Mouse (Mus musculus) heart, postnatal 0 days (tissue): ENCODE measurements around the gene Praf2. TPM values are rescaled to one million over a fixed set of nuclear protein-coding genes. Genes with fewer than 3 reads are reported as not detected.
A peak's percentile ranks its signal among the peaks of the same experiment; 100 is the strongest.

ENCODE experiments used
- ATAC-seq: fragments of 200-750 bp; cut with Nextera tagmentation; 2 replicates; pipeline ENCODE4 v1.8.0; 2017; ENCODE audit warnings: low read depth, moderate number of reproducible peaks, moderate library complexity; ENCODE audit not compliant: insufficient read depth
- DNase-seq: peaks from one replicate; pipeline ENCODE4 v3.0.0-alpha.2; 2016; ENCODE audit warnings: low spot score
- H3K27ac ChIP-seq: fragments of 300-500 bp; sonication (generic); 2 replicates; pipeline ENCODE4 v1.5.1; 2014; ENCODE audit warnings: low read depth, mild to moderate bottlenecking
- H3K27me3 ChIP-seq: fragments of 300-500 bp; sonication (generic); 2 replicates; pipeline ENCODE4 v1.6.1; 2014; ENCODE audit warnings: low read length, mixed read lengths; ENCODE audit not compliant: control insufficient read depth, insufficient read depth
- H3K36me3 ChIP-seq: fragments of 300-500 bp; sonication (generic); replicated peaks from 2 replicates; pipeline ENCODE4 v1.6.1; 2014; ENCODE audit warnings: low read length, mixed read lengths; ENCODE audit not compliant: control insufficient read depth, insufficient read depth
- H3K4me1 ChIP-seq: fragments of 300-500 bp; sonication (generic); 2 replicates; pipeline ENCODE4 v1.6.1; 2014; ENCODE audit warnings: antibody characterized with exemption; ENCODE audit not compliant: control insufficient read depth, insufficient read depth
- H3K4me2 ChIP-seq: fragments of 300-500 bp; sonication (generic); 2 replicates; pipeline ENCODE4 v1.6.1; 2014; ENCODE audit warnings: low read depth, mild to moderate bottlenecking, low read length, moderate library complexity
- H3K4me3 ChIP-seq: fragments of 300-500 bp; sonication (generic); 2 replicates; pipeline ENCODE4 v1.5.1; 2014; ENCODE audit warnings: low read depth, low read length
- H3K9ac ChIP-seq: fragments of 300-500 bp; sonication (generic); replicated peaks from 2 replicates; pipeline ENCODE4 v1.6.1; 2014; ENCODE audit warnings: low read depth, low read length, mixed read lengths
- H3K9me3 ChIP-seq: fragments of 300-500 bp; sonication (generic); replicated peaks from 2 replicates; pipeline ENCODE4 v1.6.1; 2016; ENCODE audit warnings: low read length; ENCODE audit not compliant: control insufficient read depth
- CTCF ChIP-seq: IDR thresholded peaks from 2 replicates; pipeline ENCODE4 v1.5.1; 2016; ENCODE audit warnings: antibody characterized with exemption, control low read depth, low read depth
- EP300 ChIP-seq: IDR thresholded peaks from 2 replicates; pipeline ENCODE4 v1.6.1; 2016; ENCODE audit warnings: antibody characterized with exemption, low read depth
- WGBS: fragments of 180-500 bp; shearing (Covaris S2); extraction: QIAGEN DNeasy Blood & Tissue Kit; methylation state at CpG from one replicate; pipeline ENCODE4 v1.1.7; 2014; 5-methylcytosine and 5-hydroxymethylcytosine counted together
- polyA plus RNA-seq: library from polyadenylated mRNA; unstranded; fragments of >200 nt; fragmentation: Nextera tagmentation; extraction: Ambion mirVana; gene quantifications from 2 replicates; pipeline ENCODE4 v1.2.1, GENCODE M21; 2015
- total RNA-seq: library from RNA; depleted of rRNA; stranded (reverse); fragments of >200 nt; gene quantifications from 2 replicates; pipeline ENCODE4 v1.2.3, GENCODE M21; 2014; ENCODE audit warnings: low replicate concordance; rRNA removed

The Praf2 gene
- total RNA-seq (12.6 and 22.6 TPM in 2 replicates), polyA plus RNA-seq (11.0 and 13.6 TPM in 2 replicates)

- 16% methylated on average over 42 of the region's 42 CpGs for WGBS
- peaks cover 23% of the 10 kb centered on the region for H3K36me3 ChIP-seq
- peak within 1 kb of the TSS; percentile 61 for H3K4me2 ChIP-seq
- H3K27ac ChIP-seq = peak within 1 kb of the TSS; percentile 55
- no peaks in the 10 kb centered on the region for H3K4me1 ChIP-seq
- peak within 1 kb of the TSS; percentile 20; the same call in 1 of the 2 replicates for H3K9ac ChIP-seq
- no peaks in the 10 kb centered on the region for H3K27me3 ChIP-seq
- peak; percentile 86 for DNase-seq
- peak within 1 kb of the TSS; percentile 49 for H3K4me3 ChIP-seq
- ATAC-seq = peak; percentile 92
- TF ChIP-seq EP300 = 0 out of 2 replicates have a peak, but pooled peaks have one; percentile 26
- no peak for TF ChIP-seq CTCF
- H3K9me3 ChIP-seq = no peaks in the 10 kb centered on the region
Measured at GRCm38 (mm10) chrX:7728215-7728921, at the start of gene Praf2. Gene Praf2 (plus strand): TSS chrX:7728439.

GRCm38 (mm10) chrX:7678986-7679385, 49.3 kb upstream of the Praf2 start:
- H3K27ac ChIP-seq = peak overlapping the region; percentile 57; the same call in 1 of the 2 replicates
- H3K4me2 ChIP-seq = peak overlapping the region; percentile 62; the same call in 1 of the 2 replicates
- ATAC-seq = no peak
- H3K36me3 ChIP-seq = no peaks in the 10 kb centered on the region
- no peak overlapping the region for H3K4me3 ChIP-seq
- H3K4me1 ChIP-seq = 0 out of 2 replicates have a peak, but pooled peaks cover 5% of the 10 kb centered on the region
- 33% methylated on average over 3 of the region's 3 CpGs for WGBS
- no peak for DNase-seq
- no peak overlapping the region for H3K9ac ChIP-seq
- no peaks in the 10 kb centered on the region for H3K27me3 ChIP-seq
- TF ChIP-seq EP300 (no peak), CTCF (peak; percentile 10; the same call in 1 of the 2 replicates)
- no peaks in the 10 kb centered on the region for H3K9me3 ChIP-seq

GRCm38 (mm10) chrX:7679405-7680056, 48.7 kb upstream of the Praf2 start:
- Histone ChIP-seq H3K27ac (peak overlapping the region; percentile 57), H3K36me3 (no peaks in the 10 kb centered on the region), H3K9me3 (no peaks in the 10 kb centered on the region), H3K4me2 (peak overlapping the region; percentile 62), H3K4me3 (peak overlapping the region; percentile 40), H3K4me1 (0 out of 2 replicates have a peak, but pooled peaks cover under 1% of the 10 kb centered on the region), H3K27me3 (no peaks in the 10 kb centered on the region), H3K9ac (no peak overlapping the region)
- DNase-seq = peak; percentile 76
- no peak for TF ChIP-seq EP300
- TF ChIP-seq CTCF = peak; percentile 66
- ATAC-seq = peak; percentile 96
- 14% methylated on average over 27 of the region's 27 CpGs for WGBS

GRCm38 (mm10) chrX:7680057-7680412, 48.2 kb upstream of the Praf2 start:
- H3K36me3 ChIP-seq = no peaks in the 10 kb centered on the region
- no peaks in the 10 kb centered on the region for H3K27me3 ChIP-seq
- no peak overlapping the region for H3K27ac ChIP-seq
- peak overlapping the region; percentile 40 for H3K4me3 ChIP-seq
- no peaks in the 10 kb centered on the region for H3K9me3 ChIP-seq
- ATAC-seq = 0 out of 2 replicates have a peak, but pooled peaks have one; percentile 3
- peak overlapping the region; percentile 62 for H3K4me2 ChIP-seq
- no peak for TF ChIP-seq EP300
- TF ChIP-seq CTCF = no peak
- H3K4me1 ChIP-seq = no peaks in the 10 kb centered on the region
- H3K9ac ChIP-seq = no peak overlapping the region
- 23% methylated on average over 12 of the region's 12 CpGs for WGBS
- no peak for DNase-seq

GRCm38 (mm10) chrX:7680864-7681263, 47.4 kb upstream of the Praf2 start, which contains the start of gene Magix:
Gene Magix (minus strand): TSS chrX:7681251.
- no peak for DNase-seq
- TF ChIP-seq CTCF = no peak
- no peak for TF ChIP-seq EP300
- Histone ChIP-seq H3K9ac (no peak within 1 kb of the TSS), H3K27ac (0 out of 2 replicates have a peak within 1 kb of the TSS, but pooled peaks have one; percentile 26), H3K36me3 (no peaks in the 10 kb centered on the region), H3K9me3 (no peaks in the 10 kb centered on the region), H3K4me3 (peak within 1 kb of the TSS; percentile 40), H3K4me2 (peak within 1 kb of the TSS; percentile 62), H3K27me3 (no peaks in the 10 kb centered on the region), H3K4me1 (no peaks in the 10 kb centered on the region)
- ATAC-seq = no peak
- WGBS = 43% methylated on average over 14 of the region's 14 CpGs
